Mouse (Mus musculus) T-helper 1 cell (primary cell): ENCODE results near the gene Tubb1.

Experiments
- in situ Hi-C: fragments of 300-600 bp; cut with MboI, MseI; formaldehyde crosslinking; loops from one replicate; pipeline ENCODE4 v1.15.1; 2025; ENCODE audit warnings: high pct_unique_total_duplicates

Tubb1 gene

DNA sequence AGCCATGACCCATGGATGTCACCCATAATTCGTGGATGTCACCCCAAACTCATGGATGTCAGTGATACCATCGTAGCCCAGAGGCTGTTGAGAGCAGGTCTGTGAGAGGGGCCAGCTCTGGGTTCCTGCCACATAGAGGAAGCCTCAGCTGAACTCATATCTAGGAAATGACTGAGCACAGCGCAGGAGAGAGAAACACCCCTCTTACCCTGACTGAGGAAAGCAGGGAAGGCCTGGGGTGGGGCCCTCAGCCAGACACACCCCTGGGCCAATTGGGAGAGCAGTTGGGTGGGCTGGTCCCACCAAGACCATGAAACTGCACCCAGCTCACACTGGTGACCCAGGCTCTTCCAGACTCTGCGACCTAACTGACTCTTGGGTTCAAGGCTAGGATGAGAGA, at the start of gene Tubb1:
Gene Tubb1, plus strand, starts transcription at position 343 of the 400 bp plus-strand sequence.
- in situ Hi-C loops = loop anchor here (10.0 to 25.0 kb wide), 2 partner anchors 126 to 788 kb away; partner anchors contain the start of gene Rab22a

DNA sequence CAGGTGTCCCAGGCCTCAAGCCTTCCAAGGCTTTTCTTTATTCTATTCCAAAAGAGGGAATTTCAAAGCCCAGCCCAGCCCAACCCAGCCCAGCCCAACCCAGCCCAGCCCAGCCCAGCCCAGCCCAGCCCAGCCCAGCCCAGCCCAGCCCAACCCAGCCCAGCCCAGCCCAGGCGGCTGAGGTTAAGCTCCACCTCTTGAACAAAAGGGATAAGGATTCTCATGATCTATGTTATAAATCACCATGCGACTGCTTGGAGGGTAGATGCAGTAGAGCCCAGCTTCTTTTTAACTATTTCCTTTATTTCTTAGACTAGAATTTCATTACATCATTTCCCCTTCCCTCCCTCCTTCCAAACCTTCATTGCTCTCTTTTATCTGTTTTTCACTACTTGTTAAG, 40.3 kb upstream of the Tubb1 start:
- in situ Hi-C loops = no loop called here

DNA sequence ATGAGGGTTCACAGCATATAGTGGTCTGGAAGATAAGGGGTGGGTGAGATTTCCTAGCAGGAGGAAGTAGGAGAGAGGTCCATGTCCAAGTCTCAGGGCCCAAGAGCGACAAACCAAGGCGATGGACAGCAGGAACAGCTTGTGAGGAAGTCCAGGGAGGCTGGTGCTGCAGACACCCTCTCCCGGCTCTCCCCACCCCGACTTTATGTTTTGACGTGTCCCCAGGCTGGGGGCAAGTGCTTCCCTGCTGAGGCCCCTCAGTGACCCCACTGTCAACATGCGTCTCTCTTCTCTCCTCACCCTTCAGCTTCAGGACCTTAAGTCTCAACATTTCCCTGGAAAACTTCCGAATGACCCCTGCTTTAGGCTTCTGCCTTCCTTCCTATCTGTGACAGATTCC, 37.4 kb upstream of the Tubb1 start:
- in situ Hi-C loops = no loop called here

DNA sequence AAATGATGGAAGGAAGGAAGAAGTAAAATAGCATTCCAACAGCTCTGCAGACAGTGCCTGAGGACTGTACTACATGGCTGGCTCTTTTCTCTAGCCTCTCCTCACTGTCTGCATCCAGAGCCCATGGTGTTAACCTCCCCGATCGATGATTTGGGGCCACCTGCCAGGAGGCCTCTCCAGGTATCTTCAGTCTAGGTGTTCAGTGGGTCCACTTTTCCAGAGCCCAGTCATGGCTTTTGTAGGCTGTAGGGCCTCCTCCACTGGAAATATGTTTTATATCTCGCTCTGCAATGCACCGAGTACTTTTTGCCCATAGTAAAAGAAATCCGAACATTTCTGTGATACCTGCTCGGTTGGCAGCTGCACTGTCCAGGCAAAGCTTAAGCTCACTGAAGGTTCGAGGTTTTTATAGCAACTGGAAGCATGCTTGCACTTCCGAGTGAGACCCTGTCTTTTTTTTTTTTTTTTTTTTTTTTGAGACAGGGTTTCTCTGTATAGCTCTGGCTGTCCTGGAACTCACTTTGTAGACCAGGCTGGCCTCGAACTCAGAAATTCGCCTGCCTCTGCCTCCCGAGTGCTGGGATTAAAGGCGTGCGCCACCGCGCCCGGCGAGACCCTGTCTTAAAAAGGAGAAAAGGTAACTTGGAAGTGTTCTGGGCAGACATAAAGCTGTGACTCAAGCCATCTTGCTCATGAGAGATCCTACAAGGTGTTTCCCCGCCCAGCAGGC, 35.3 kb upstream of the Tubb1 start:
- in situ Hi-C loops = no loop called here

DNA sequence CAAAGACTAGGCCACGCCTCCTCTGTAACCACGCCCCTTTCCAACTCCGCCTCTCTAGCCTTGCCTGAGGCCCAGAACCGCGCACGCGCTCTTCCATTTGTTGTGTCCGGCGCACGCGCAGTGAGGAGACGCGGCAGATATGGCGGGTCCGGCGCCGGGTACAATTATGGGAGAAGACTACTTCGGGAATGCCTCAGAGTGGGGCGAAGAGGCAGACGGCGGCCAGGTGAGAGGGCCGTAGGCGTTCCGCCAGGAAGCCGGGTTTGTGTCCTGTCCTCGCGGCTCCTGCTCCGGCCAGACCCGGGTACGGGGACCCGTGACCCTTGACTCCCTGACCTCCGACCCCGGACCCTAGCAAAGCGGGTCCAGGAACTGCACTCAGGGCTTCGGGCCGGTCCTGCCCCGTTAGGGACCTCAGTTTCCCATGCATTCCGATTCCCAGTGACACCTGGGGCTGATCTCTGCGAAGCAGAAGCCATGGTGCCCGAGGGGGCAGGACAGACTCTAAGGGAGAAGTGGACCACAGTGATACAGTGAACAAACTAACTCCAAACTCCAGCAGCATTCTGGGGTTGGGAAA, 34.7 kb upstream of the Tubb1 start, which contains the start of gene Nelfcd:
Gene Nelfcd, plus strand, starts transcription at position 74 of the 580 bp plus-strand sequence.
- in situ Hi-C loops = no loop called here

DNA sequence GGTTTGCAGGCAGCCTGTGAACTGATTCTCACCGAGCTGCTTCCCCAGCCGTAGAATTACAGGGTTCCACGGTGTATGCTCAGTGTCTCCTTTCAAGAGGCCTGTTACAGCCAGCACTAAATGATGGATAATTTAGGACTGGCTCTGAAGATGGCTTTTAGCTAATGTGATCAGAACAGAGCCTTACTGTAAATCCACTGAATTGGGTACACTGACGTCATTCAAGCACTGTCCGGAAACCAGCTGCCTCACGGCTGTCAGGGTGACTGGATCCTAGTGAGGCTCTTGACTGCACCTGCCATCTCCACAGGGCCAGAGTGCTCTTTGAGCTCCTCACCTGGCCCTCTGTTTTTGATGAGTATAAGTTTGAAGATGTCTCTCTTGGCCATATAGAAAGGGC, 29.4 kb upstream of the Tubb1 start:
- in situ Hi-C loops = no loop called here

DNA sequence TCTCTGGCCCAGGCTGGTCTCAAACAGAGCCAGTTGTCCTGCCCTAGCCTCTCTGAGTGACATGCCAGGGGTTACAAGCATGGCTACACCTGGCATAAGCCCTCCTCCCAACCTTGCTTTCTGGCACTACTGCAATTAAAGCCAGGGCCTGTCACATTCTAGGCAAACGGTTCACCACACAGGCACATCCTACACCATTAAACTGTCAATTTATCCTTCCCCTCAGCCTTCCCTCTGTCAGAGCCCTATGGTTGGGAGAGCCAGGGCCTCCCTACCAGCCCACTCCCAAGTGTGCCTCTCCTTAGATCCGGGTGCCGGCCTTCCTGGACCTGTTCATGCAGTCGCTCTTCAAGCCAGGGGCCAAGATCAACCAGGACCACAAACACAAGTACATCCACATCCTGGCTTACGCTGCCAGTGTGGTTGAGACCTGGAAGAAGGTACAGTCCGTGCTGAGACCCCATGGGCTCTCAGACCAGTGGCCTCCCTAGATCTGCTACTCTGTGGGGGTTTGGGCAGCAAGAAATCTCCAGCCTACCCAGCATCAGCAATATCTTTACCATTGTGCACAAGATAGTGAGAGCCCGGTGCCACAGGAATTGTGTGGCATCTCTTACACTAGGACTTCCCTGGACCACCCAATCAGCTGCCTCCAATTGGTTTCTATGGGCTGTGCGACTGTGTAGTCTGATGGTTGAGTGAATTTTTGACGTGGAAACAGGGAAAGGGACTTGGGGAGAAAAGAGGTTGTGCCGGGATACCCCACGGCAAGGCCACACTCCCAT, 26.0 kb upstream of the Tubb1 start:
- in situ Hi-C loops = no loop called here

DNA sequence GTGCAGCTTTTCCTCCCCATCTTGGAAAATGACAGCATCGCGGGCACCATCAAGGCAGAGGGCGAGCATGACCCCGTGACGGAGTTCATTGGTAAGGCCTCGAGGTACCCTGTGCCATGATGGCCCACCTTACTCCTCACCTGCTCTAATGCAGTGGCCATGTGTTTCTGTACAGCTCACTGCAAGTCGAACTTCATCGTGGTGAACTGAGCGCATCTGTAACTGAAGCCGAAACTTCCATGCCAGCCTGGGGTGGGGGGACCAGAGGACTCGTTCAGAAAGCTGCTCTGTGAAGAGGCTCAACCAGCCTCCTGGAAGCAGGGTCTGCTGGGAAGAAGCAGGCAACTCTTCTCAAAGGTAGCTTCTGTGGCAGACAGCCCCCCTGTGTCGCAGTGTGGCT, 23.6 kb upstream of the Tubb1 start:
- in situ Hi-C loops = no loop called here

DNA sequence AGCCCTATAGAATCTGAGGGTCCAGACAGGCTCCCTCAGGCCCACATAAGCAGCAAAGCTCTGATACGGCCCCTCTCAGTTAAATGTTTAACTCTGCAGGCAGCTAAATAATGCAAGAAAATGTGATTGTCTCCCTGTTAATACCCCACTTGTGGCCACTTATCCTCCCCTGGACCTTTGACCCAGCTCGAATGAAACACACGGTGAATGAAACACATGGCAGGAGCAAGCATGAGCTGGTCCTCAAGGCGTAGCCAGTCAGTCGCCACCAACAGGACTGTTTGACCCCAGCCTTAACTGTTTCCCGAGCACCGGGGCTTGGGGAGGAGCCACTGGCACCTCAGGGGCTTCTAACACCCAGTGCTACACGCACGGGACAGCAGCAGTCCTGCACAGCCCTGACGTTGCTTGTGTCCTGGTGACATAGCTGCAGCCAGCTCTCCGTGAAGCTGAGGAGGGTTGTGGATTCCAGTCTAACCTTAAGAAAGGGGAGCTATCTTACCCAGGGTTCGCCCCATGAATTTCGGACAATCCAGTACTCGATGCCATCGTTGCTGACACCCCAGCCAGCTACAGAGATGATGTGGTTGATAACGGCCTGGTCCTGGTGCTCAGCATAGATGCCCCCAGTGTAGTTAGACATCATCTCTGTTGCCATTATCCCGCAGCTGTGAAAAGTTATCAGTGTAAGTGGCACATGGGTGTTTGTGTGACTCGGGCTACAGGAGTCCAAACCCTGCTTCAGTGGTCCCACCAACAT, 22.2 kb upstream of the Tubb1 start:
- in situ Hi-C loops = no loop called here

DNA sequence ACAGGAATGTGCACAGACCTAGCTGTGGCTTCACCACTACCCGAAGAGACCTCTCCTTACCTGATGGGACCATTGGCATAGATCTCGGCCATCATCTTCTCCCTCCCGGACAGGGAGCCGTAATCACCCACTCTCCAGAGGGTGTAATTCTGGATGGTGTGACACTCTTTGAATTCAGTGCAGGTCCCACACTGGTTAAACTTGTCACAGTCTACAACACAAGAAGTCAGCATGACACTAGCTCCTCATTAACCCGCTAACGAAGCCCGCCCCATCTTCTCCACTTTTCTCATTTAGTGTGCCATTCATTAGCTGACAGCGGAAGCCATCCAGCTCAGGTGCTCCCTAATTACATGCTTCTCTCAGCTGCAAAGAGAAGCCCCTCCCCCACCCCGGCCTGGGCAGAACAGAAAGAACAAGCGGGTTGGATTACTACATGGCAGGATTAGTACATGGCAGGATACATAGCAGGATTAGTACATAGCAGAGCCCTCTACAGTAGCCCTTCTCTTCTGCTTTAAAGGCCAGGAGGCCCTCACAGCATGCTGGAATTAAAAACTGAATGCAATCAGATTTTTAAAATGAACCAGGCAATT, 21.4 kb upstream of the Tubb1 start:
- in situ Hi-C loops = no loop called here

DNA sequence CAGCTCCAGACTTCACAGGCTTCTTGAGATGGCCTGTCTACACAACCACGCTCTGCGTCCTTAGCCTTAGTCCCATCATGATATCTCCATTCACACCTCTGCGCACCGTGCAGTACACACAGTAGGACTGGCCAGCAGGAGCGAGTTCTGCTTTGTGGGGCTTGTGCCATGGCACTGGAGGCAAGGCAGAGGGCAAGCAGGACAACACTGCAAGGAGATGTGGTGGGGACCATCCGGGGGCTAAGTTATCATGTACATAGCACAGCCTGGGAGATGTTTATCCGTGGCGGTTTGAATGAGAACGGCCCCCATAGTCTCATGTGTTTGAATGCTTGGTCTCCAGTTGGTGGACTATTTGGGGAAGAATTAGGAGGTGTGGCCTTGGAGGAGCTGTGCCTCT, 15.6 kb upstream of the Tubb1 start:
- in situ Hi-C loops = loop anchor here (5.0 kb wide), 1 partner anchor 37 kb away; the partner anchor contains the start of gene Prelid3b

DNA sequence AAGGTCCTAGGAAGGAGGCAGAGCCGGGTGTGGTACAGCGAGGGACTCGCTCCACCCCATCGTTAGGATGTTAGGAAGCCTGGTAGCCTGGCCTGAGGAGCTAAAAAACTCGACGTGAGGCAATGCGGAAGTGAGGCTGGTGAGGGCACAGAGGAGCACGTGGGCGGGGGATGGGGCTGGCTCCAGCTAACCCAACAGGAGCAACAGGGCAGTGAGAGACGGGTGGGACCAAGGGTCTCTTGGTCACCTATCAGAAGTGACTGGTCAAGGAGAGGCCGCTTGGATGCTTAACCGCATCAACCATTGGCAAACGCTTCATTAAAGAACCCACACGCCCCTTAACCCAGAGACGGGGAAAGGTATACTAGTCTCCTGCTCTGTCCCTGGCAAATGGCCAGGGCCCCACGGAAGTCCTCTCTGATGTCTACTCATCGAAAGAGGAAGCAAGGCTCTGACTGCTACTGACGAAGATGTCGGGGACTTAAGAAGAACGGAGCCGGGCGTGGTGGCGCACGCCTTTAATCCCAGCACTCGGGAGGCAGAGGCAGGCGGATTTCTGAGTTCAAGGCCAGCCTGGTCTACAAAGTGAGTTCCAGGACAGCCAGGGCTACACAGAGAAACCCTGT, 14.3 kb upstream of the Tubb1 start:
- in situ Hi-C loops = loop anchor here (5.0 kb wide), 1 partner anchor 36 kb away; the partner anchor contains the start of gene Prelid3b

DNA sequence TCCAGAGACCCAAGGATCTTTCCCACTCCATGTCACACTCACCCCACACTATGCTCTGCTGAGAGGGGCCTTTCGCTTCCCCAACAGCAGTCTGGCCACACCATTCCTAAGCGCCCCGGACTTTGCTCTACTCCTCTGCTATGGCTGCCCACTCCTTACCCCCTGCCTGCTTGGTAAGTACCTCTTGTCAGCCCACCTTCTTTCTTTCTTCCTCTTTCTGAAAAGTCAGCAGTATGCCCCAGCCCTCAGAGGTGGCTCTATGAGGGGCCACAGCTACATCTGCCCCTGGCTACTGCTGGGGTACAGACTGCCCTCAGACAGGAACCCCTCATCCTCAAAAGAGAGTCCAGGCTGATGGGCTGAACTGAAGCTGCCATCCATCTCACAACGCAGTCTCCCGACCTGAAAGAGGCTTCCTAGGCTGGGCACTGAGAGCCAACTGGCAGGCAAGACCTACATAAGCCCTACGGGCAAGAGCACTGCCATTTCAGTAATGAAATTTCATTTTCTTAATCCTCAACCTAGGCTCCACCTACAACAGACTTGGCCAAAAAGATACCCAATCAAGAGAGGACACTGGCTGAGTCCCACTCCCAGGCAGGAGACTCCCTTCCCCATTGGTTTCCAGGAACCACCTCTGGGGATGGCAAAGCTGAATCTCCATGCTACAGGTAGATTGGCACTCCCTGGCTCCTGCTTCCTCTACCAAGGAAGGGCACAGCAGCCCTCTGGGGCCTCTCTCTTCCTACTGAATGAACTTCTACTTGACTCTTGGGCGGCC, 13.4 kb upstream of the Tubb1 start:
- in situ Hi-C loops = loop anchor here (5.0 kb wide), 1 partner anchor 35 kb away; the partner anchor contains the start of gene Prelid3b

DNA sequence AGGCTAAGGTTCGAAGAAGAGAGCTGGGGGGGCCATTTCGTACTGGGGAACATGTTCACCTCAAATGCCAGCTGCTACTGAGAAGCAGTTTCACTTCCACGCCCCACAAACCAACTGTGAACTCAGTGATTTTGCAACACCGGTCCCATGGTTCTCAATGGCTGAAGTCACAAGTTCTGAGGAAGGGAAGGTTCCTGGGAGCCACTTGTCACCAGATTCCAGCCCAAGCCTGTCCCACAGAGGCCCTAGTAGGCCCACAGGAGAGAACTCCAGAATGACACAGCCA, 12.9 kb upstream of the Tubb1 start:
- in situ Hi-C loops = loop anchor here (5.0 kb wide), 1 partner anchor 35 kb away; the partner anchor contains the start of gene Prelid3b

DNA sequence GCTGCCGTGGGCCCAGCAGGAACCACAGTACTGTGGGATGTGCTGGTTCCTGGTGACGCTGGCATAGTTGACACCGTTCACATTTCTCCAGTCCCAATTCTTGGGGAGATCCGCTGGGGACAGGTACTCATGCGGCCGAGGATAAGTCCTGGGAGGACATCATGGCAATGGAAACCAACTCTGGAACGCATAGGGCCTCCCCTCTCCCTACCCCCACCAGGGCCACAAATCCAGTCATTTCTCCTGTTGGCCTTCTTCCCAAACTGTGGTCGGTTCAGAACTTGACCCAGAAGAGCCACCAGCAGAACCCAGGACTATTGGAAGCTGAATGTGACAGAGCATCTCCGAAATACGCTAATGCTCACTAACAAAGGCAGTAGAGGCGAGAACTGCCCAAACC, 12.3 kb upstream of the Tubb1 start:
- in situ Hi-C loops = loop anchor here (5.0 kb wide), 1 partner anchor 34 kb away; the partner anchor contains the start of gene Prelid3b

DNA sequence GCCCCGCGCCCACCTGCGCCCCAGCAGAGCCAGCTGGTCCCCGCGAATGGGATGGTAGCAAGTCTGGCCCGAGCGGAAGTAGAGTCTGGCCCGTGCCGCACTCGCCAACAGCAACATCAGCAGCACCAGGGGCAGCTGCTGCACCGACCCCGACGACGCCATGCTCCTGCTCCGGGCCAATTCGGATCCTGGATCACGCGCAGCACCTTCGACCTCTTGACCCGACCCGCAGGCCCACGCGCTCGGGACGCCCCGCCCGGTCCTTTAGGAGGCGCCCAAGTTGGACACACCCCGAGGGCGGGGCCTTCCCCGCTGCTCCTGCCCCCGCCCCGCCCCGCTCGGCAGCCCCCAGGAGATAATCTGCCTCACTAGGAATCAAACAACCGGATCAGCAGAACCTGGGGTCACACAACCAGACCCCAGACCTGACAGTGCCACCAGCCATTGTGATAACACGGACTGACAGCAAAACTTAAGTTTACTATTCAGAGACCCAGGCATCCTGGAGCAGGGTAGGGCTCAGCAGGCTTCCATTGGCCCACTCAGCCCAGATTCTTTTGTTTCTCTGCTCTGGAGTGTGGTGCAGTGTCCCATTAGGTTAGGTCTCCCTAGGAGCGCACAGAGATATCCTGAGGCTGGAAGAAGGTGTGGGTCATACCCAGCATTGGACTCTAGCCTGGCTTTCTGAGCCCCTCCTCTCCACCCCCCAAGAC, 11.6 kb upstream of the Tubb1 start, which contains the start of gene Ctsz:
Gene Ctsz, minus strand, starts transcription at position 303 of the 713 bp plus-strand sequence.
- in situ Hi-C loops = loop anchor here (5.0 kb wide), 1 partner anchor 33 kb away; the partner anchor contains the start of gene Prelid3b

DNA sequence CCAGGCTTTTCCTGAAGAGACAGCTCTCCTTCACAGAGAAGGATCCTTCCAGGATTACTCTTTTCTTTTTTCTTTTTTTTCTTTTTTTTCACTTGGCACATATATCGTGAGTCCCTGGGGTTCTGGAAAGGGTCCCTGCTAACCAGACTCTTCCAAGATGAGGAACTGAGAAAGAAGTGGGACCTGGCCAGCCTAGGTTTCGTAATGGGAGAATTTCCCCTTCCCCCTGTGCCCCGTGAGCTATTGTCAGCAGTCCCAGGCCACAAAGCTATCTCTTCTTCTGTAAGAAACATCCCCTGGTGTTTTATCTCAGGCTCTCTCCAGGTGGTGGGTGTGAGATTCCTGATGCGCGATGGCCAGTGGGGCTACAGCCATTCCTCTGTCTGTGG, 11.1 kb upstream of the Tubb1 start:
- in situ Hi-C loops = loop anchor here (5.0 kb wide), 1 partner anchor 33 kb away; the partner anchor contains the start of gene Prelid3b

DNA sequence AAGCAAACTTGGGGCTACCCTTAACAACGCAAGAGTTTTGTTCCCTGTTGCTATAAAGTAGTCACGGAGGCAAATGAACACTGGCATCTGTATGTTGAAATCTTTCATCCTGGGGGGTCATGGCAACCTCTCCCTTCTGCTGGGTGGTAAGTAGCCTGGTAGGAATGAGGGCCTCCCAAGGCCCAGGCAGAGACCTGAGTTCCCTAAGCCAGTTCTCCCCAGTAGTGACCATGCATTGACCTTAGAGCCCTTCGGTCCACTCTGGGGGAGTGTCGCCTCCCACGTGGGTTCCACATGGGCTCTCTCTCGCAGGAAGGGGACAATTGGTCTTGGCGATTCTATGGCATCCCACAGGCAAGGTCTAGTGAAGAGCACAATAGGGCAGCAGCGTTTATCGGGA, 10.5 kb upstream of the Tubb1 start:
- in situ Hi-C loops = loop anchor here (5.0 kb wide), 1 partner anchor 32 kb away; the partner anchor contains the start of gene Prelid3b

DNA sequence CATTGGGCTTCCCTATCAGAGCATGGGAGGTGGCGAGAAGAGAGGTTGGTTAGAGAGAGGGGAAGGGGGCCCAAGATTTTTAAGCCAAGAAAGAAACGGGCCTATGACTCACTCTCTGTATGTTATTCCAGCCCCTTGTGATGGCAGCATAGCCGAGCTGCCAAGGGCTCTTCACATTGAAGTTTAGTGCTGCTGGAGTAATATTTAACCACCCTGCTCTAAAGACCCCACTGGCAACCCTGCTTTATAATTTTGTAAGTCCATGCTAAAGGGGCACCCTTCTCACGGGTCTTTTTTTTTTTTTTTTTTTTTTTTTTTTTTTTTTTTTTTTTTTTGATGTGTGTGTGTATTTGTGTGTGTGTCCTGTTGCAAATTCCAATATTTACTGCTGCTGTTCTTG, 8.6 kb upstream of the Tubb1 start:
- in situ Hi-C loops = no loop called here
